ENCODE assay signal across 8 mouse cellular contexts in the genomic region with DNA sequence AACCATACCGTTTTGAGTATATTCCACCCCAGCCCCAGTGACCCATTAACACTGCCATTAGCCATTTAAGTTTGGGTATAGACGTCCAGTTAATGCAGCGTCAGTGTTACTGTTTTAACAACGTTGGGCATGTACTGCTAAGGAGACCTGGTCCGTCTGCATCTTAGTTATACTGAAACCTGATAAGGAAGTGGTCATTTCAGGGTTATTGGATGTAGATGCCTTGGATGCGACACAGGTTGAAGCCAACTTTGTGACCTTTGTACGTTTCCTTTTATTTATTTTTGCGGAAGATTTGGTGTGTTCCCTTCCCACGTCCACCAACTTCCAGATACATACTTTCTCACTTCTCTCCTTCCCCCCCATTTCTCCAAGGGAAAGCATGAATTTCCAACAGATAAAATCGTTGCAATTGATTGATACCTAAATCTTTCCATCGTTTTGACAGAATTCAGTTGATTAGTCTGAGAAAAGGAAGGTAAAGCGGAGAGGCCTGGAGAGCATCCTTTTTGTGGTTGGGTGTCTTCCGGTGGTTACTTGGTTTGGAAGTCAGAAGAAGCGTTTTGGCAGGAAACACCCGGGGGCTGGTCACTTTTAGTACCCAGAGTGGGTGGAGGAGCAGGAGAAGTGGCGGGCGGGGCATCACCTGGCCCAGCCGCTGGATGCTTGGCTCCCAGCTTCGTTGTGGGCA. TPM values are rescaled to one million over a fixed set of nuclear protein-coding genes. Genes with fewer than 3 reads are reported as not detected.
A peak's percentile ranks its signal among the peaks of the same experiment; 100 is the strongest.
DNase-seq lines count a peak whose midpoint lies in the region; ATAC-seq and TF ChIP-seq lines count a peak whose summit lies in the region.

No protein-coding gene starts in this region.

- peak overlapping the region; percentile 65 for H3K4me3 ChIP-seq in lung, postnatal 0 days (ENCODE audit: low read depth, low read length)
- peak overlapping the region; percentile 81 for H3K4me3 ChIP-seq in embryonic facial prominence, embryonic 15.5 days (replicated peaks)
- peak overlapping the region; percentile 66 for H3K4me3 ChIP-seq in limb, embryonic 15.5 days
- H3K4me3 ChIP-seq in stomach, embryonic 14.5 days (ENCODE audit: low read depth, low read length) = peak overlapping the region; percentile 79

- no peak for DNase-seq in lung, postnatal 0 days (ENCODE audit: low spot score)
- no peak for DNase-seq in lung, postnatal 25 days (ENCODE audit: low spot score)
- no peak for DNase-seq in urinary bladder, postnatal 4 days (ENCODE audit: low spot score in 2 of 2)
- DNase-seq in cerebellum, postnatal 4 days (ENCODE audit: low spot score in 2 of 2) = no peak
- DNase-seq in thymus, postnatal 4 days = no peak

- no peaks in the 10 kb centered on the region for H3K27me3 ChIP-seq in lung, postnatal 0 days (replicated peaks; ENCODE audit: insufficient read depth, low read length)
- no peaks in the 10 kb centered on the region for H3K27me3 ChIP-seq in embryonic facial prominence, embryonic 15.5 days
- no peaks in the 10 kb centered on the region for H3K27me3 ChIP-seq in limb, embryonic 15.5 days
- H3K27me3 ChIP-seq in stomach, embryonic 14.5 days (ENCODE audit: control insufficient read depth, insufficient read depth, low read length) = no peaks in the 10 kb centered on the region

- WGBS in lung, postnatal 0 days = 9% methylated on average over 19 of the region's 19 CpGs
- 5% methylated on average over 19 of the region's 19 CpGs for WGBS in embryonic facial prominence, embryonic 15.5 days
- WGBS in limb, embryonic 15.5 days = 5% methylated on average over 19 of the region's 19 CpGs
- 5% methylated on average over 19 of the region's 19 CpGs for WGBS in stomach, embryonic 14.5 days

- no peaks in the 10 kb centered on the region for H3K36me3 ChIP-seq in lung, postnatal 0 days (ENCODE audit: insufficient read depth, low read length)
- no peaks in the 10 kb centered on the region for H3K36me3 ChIP-seq in embryonic facial prominence, embryonic 15.5 days
- H3K36me3 ChIP-seq in limb, embryonic 15.5 days = no peaks in the 10 kb centered on the region
- H3K36me3 ChIP-seq in stomach, embryonic 14.5 days (ENCODE audit: control insufficient read depth, insufficient read depth, low read length) = no peaks in the 10 kb centered on the region

- no peak for ATAC-seq in lung, postnatal 0 days
- ATAC-seq in embryonic facial prominence, embryonic 15.5 days (ENCODE audit: insufficient number of reproducible peaks, low FRiP score, low TSS enrichment, low read depth) = no peak
- no peak for ATAC-seq in limb, embryonic 15.5 days (ENCODE audit: insufficient number of reproducible peaks, low FRiP score, low TSS enrichment, low read depth)
- ATAC-seq in stomach, embryonic 14.5 days (ENCODE audit: insufficient number of reproducible peaks, insufficient read depth, low FRiP score, low read depth) = no peak

- 0 out of 2 replicates have a peak overlapping the region, but pooled peaks have one; percentile 34 for H3K27ac ChIP-seq in lung, postnatal 0 days (ENCODE audit: low read length)
- H3K27ac ChIP-seq in embryonic facial prominence, embryonic 15.5 days (replicated peaks) = peak overlapping the region; percentile 73
- H3K27ac ChIP-seq in limb, embryonic 15.5 days = peak overlapping the region; percentile 82
- peak overlapping the region; percentile 72 for H3K27ac ChIP-seq in stomach, embryonic 14.5 days (ENCODE audit: low read length)

- peak overlapping the region; percentile 66 for H3K4me2 ChIP-seq in lung, postnatal 0 days (replicated peaks; ENCODE audit: low read depth, low read length)
- peak overlapping the region; percentile 64 for H3K4me2 ChIP-seq in embryonic facial prominence, embryonic 15.5 days (replicated peaks)
- peak overlapping the region; percentile 75 for H3K4me2 ChIP-seq in limb, embryonic 15.5 days
- H3K4me2 ChIP-seq in stomach, embryonic 14.5 days (replicated peaks; ENCODE audit: low read depth, low read length) = peak overlapping the region; percentile 84

- H3K4me1 ChIP-seq in lung, postnatal 0 days (ENCODE audit: insufficient read depth, low read depth, low read length) = peaks cover 7% of the 10 kb centered on the region; the same call in 1 of the 2 replicates
- H3K4me1 ChIP-seq in embryonic facial prominence, embryonic 15.5 days = peaks cover 28% of the 10 kb centered on the region
- peaks cover 21% of the 10 kb centered on the region for H3K4me1 ChIP-seq in limb, embryonic 15.5 days
- peaks cover 11% of the 10 kb centered on the region; the same call in 1 of the 2 replicates for H3K4me1 ChIP-seq in stomach, embryonic 14.5 days (ENCODE audit: control insufficient read depth, insufficient read depth, low read length)

- TF ChIP-seq EP300 in lung, postnatal 0 days (IDR thresholded peaks at IDR 0.05) = no peak

- H3K9ac ChIP-seq in lung, postnatal 0 days (replicated peaks; ENCODE audit: low read depth) = no peak overlapping the region; the same call in 1 of the 2 replicates
- H3K9ac ChIP-seq in embryonic facial prominence, embryonic 15.5 days = peak overlapping the region; percentile 52
- peak overlapping the region; percentile 61 for H3K9ac ChIP-seq in limb, embryonic 15.5 days
- peak overlapping the region; percentile 55 for H3K9ac ChIP-seq in stomach, embryonic 14.5 days (replicated peaks; ENCODE audit: low read depth, low read length)

- H3K9me3 ChIP-seq in lung, postnatal 0 days (ENCODE audit: low read length) = no peaks in the 10 kb centered on the region
- H3K9me3 ChIP-seq in embryonic facial prominence, embryonic 15.5 days (replicated peaks) = no peaks in the 10 kb centered on the region
- no peaks in the 10 kb centered on the region for H3K9me3 ChIP-seq in limb, embryonic 15.5 days
- H3K9me3 ChIP-seq in stomach, embryonic 14.5 days (ENCODE audit: control insufficient read depth, low read depth, low read length) = no peaks in the 10 kb centered on the region

- no peak for TF ChIP-seq CTCF in lung, postnatal 0 days (IDR thresholded peaks at IDR 0.05)

RNA-seq across cellular contexts. Expression of a gene that starts 20.4 kb away (rescaled TPM):
- polyA plus RNA-seq in lung, postnatal 0 days (2015; fragmentation: Nextera tagmentation; extraction: Ambion mirVana) = 8.6 and 10.0 TPM in 2 replicates
- 14.4 and 17.3 TPM in 2 replicates for polyA plus RNA-seq in embryonic facial prominence, embryonic 15.5 days (2015; fragmentation: Nextera tagmentation; extraction: Ambion mirVana)
- 10.5 and 13.2 TPM in 2 replicates for polyA plus RNA-seq in limb, embryonic 15.5 days (2015; fragmentation: Nextera tagmentation; extraction: Ambion mirVana)
- polyA plus RNA-seq in stomach, embryonic 14.5 days (2014; fragmentation: Nextera tagmentation; extraction: Ambion mirVana) = 15.2 and 16.4 TPM in 2 replicates

RNA-seq across cellular contexts. Expression of a gene that starts 34.6 kb away (rescaled TPM):
- 14.8 and 17.7 TPM in 2 replicates for polyA plus RNA-seq in lung, postnatal 0 days (2015; fragmentation: Nextera tagmentation; extraction: Ambion mirVana)
- 33.3 and 33.6 TPM in 2 replicates for polyA plus RNA-seq in embryonic facial prominence, embryonic 15.5 days (2015; fragmentation: Nextera tagmentation; extraction: Ambion mirVana)
- 30.6 and 33.7 TPM in 2 replicates for polyA plus RNA-seq in limb, embryonic 15.5 days (2015; fragmentation: Nextera tagmentation; extraction: Ambion mirVana)
- polyA plus RNA-seq in stomach, embryonic 14.5 days (2014; fragmentation: Nextera tagmentation; extraction: Ambion mirVana) = 33.4 and 33.5 TPM in 2 replicates

RNA-seq across cellular contexts. Expression of a gene that starts 50.6 kb away (rescaled TPM):
- 33.0 and 33.9 TPM in 2 replicates for polyA plus RNA-seq in lung, postnatal 0 days (2015; fragmentation: Nextera tagmentation; extraction: Ambion mirVana)
- 83.1 and 89.3 TPM in 2 replicates for polyA plus RNA-seq in embryonic facial prominence, embryonic 15.5 days (2015; fragmentation: Nextera tagmentation; extraction: Ambion mirVana)
- polyA plus RNA-seq in limb, embryonic 15.5 days (2015; fragmentation: Nextera tagmentation; extraction: Ambion mirVana) = 65.6 and 67.0 TPM in 2 replicates
- 53.5 and 54.7 TPM in 2 replicates for polyA plus RNA-seq in stomach, embryonic 14.5 days (2014; fragmentation: Nextera tagmentation; extraction: Ambion mirVana)
